Mouse (Mus musculus): Measurements from ENCODE around the gene Grik3.

Grik3 gene

GRCm38 (mm10) chr4:125490661-125491504 is at the start of gene Grik3:
Grik3 (plus strand) TSS chr4:125490700.
- DNase-seq (ENCODE audit: low spot score): no peak

DNA sequence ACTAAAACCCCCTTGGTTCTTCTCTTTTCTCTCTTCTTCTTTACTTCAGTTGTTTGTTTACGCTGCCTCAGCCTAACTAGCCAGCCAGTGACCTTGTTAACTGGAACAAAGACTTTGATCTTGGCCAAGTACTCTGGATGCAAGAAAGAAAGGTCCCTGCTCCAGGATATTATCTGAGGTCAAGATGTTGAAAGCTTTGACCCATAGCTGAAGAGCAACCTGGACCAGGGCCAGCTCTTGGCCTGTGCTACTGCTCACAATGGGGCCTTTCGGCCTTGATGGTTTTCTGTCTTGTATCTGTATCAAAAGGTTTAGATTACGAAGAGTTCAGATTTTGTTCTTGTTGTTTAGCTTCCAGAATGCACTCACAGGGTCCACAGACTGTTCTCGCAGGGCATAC is 48.7 kb upstream of the Grik3 start:
- DNase-seq (ENCODE audit: low spot score): no peak

- DNase-seq (ENCODE audit: low spot score): no peak
Observed at GRCm38 (mm10) chr4:125444366-125444765, 46.1 kb upstream of the Grik3 start.

- DNase-seq (ENCODE audit: low spot score): no peak
Observed at GRCm38 (mm10) chr4:125450602-125451321, 39.7 kb upstream of the Grik3 start.

GRCm38 (mm10) chr4:125451821-125452220 is 38.7 kb upstream of the Grik3 start:
- DNase-seq (ENCODE audit: low spot score): no peak

DNA sequence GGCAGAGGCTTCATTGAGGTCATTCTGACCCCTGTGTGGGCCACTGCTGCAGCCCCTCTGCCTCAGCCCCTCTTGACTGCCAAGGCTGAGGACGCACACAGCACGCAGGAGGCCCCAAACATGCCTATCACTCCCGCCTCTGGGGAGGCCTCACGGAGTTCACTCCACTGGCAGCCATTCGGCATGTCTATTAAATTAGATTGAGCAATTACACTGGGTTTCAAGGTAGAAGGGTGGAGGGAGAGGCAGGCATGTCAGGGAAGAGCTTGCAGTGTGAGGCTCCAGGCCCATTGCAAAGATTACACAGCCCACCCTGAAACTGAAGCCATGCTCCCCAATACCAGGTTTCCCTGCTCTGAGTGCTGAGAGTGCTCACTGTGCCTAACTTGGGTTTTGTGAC is 34.0 kb upstream of the Grik3 start:
- no peak for DNase-seq (ENCODE audit: low spot score)

DNA sequence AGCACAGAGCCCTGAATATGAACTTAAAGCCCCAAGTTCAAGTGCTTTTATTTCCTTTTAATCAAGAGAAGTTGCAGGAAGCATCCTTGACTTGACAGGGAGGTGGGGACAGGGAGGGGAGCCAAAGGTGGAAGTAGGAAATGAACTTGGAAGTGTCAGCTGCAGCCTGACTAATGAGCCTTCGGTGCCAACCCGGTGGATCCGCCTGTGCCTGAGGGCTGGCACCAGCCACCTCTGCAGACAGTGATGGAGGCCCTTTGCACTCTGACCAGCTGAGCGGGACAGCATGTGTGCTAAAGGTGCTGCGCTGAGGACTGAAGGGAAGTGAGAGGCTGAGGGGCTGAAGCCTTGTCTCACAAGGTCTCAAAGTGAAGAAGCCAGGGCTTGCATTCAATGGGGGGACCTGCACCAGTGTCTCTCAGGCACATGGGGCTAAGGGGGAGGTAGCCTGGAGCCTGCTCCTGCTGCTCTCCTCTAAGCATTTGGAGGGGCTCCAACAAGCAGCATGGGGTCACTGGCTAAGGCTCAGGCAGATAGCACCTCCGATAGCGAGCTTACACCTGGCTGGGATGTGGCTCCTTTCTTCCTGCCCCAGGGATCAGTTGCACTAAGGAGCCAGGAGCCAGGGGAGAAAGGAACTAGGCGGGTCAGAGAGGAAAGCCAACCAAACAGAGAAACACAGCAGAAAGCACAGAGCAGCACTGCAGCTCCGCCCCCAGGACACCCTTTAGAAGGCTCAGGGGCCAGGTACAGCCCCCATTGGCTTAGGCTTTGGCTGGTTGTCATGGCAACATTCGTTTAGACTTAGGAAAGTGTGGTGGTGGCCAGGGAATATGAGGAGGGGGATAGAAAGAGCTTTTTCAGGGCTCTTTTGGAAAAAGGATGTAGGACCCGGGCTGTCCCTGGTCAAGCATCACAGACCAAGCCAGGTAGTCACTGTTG is 33.1 kb upstream of the Grik3 start:
- no peak for DNase-seq (ENCODE audit: low spot score)

- no peak for DNase-seq (ENCODE audit: low spot score)
Observed at GRCm38 (mm10) chr4:125459791-125460190, 30.7 kb upstream of the Grik3 start.

GRCm38 (mm10) chr4:125469711-125470372 is 20.7 kb upstream of the Grik3 start:
- no peak for DNase-seq (ENCODE audit: low spot score)

DNA sequence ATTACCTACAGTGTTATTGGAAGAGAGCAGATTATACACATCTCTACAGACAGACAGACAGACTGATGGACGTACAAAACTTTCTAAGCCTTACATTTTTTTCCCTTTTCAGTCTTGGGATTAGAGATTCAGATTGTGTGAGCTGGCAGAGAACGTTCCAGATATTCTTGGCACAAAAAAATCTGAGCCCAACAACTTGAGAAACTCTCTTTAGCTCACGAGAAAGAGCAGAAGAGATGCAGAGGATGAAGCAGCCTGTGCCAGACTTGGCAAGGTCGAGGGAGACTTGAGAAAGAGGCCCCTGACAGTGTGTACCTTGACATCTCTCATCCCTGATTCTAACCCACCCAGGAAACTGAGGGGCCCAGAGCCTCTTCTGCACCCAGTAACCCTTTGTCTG is 15.6 kb upstream of the Grik3 start:
- no peak for DNase-seq (ENCODE audit: low spot score)

DNA sequence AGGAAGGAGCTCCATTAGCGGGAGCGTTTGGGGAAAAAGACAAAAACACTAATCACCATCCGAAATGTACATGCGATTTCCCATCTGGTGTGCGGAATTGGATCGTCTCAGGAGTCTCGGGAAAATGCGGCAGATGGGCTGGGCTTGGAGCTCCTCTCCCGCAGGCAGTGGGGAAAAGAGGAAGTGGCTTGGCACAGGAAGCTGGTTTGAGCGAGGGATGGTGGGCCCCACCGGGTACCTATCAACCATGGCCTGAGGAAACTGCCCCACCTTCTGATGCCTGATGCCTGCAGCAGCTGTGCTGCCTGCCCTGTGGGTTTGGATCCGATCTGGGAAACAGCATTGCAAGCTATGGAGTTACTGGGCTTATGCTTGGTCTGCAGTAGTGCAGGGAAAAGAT is 12.4 kb upstream of the Grik3 start:
- DNase-seq (ENCODE audit: low spot score): no peak

- DNase-seq (ENCODE audit: low spot score): no peak
Observed at GRCm38 (mm10) chr4:125481256-125481655, 9.2 kb upstream of the Grik3 start.

- no peak for DNase-seq (ENCODE audit: low spot score)
Observed at GRCm38 (mm10) chr4:125484131-125484530, 6.4 kb upstream of the Grik3 start.

GRCm38 (mm10) chr4:125485416-125486239 is 4.9 kb upstream of the Grik3 start:
- DNase-seq (ENCODE audit: low spot score): no peak

- DNase-seq (ENCODE audit: low spot score): no peak
Observed at GRCm38 (mm10) chr4:125486616-125487015, 3.9 kb upstream of the Grik3 start.

DNA sequence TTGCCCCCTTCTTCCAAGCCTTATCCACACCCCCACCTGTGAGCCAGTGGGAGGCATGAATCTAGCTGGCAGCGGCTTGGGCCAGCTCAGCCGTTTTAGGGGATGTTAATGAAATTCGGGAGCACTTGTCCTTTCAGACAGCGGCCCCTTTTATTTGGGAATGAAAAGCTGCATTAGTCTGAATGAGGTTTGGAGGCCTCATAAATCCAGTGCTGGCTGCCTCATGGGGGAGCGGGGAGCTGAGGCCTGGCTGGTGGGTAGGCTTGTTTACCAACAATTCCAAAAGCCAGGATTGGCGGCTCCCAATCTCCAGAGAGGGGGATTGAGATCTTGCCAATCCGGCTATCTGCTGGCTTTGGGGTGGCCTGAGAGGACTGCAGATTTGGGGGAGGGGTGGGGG is 3.5 kb upstream of the Grik3 start:
- no peak for DNase-seq (ENCODE audit: low spot score)

DNA sequence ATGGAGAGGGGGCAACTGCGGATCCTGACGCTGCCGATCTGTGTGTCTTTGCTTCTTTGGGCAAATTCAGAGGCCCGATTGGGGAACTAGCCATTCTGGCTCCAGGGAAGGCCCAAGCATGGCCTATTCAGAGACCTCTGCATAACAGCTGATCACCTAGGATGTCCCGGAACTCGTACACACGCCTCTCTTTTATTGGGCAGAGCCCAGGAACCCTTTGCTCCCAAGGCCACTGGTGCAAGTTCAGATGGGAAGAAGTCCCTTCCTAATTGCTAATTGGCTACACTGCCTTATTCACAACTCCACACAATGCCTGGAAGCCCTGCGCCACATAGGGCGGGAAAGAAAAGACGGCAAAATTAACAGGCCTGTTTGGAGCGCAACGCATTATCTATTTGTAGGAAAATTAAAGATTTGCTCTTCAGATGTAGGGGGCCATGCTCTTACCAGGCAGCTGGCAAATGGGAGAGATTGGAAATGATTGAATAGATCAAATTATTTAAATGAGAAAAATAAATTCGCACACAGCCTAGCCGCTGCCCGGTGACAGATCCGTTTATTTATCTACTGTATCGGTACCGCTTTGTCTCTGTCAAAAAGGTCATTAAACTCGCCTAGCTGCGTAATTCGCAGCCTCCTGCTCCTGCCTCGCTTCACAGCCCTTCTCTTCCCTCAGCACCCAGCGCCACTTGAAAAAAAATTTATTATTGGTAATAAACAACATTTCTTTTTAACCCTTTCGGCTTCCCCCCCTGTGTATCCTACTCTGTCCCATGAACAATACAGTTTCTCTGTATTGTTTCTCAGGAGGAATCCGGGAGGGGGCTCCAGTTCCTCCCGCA is 1.5 kb upstream of the Grik3 start:
- no peak for DNase-seq (ENCODE audit: low spot score)

- DNase-seq (ENCODE audit: low spot score): no peak
Observed at GRCm38 (mm10) chr4:125489901-125490590, 454 bp upstream of the Grik3 start.

GRCm38 (mm10) chr4:125491505-125492121 is 1.1 kb downstream of the Grik3 start:
- no peak for DNase-seq (ENCODE audit: low spot score)

Measured in yolk sac, embryonic 10.5 days (tissue).